In the genomic region with DNA sequence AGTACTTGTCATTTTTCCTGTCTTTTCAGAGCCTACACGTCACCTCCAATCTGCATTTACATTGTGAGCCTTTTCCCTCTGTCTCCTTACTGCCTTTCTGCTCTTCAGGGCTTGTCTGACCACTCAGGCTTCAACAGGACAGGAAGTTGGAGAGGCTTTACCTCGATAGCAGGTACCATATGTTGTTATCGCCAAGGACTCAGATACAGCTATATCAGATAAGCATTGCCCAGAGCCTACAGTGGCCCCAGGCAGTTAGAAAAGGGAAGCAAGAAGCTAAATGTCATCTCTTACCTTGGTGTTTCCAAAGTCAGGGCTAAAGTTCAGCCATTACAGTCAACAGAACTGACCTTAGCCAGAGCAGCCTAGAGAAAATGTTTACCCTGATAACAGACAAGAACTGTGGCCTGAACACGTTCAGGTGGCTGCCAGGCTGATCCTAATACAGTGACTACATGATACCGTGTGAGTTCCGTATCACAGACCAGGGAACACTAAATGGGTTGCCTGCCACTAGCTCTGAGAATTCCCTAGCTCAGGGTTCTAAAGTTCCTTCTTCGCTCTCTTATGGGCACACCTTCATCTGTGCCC, we compare ENCODE assay signal across 25 mouse cellular contexts.
A peak's percentile ranks its signal among the peaks of the same experiment; 100 is the strongest.
DNase-seq lines count a peak whose midpoint lies in the region; ATAC-seq and TF ChIP-seq lines count a peak whose summit lies in the region.
"Had no signal": no experiment of that assay in that cellular context is flagged by ENCODE, and none has a peak within 500 bp of the region (broad histone marks: within the 10 kb centered on the region; RNA-seq: fewer than 3 reads in every experiment).

No protein-coding gene starts in this region.

- TF ChIP-seq CTCF in liver, postnatal 0 days (IDR thresholded peaks at IDR 0.05; ENCODE audit: low read depth) = no peak

- H3K4me1 ChIP-seq in brown adipose tissue, adult 24 weeks (ENCODE audit: control insufficient read depth, insufficient read depth, insufficient read length, low read length) = peaks cover 2% of the 10 kb centered on the region
- peaks cover 18% of the 10 kb centered on the region for H3K4me1 ChIP-seq in liver, embryonic 11.5 days (replicated peaks; ENCODE audit: control insufficient read depth, insufficient read depth, low read length)
- H3K4me1 ChIP-seq in liver, postnatal 0 days (ENCODE audit: insufficient read depth) = peaks cover 2% of the 10 kb centered on the region; the same call in 1 of the 2 replicates
- no peaks in the 10 kb centered on the region for H3K4me1 ChIP-seq in hindbrain, embryonic 11.5 days (replicated peaks; ENCODE audit: control insufficient read depth, insufficient read depth, low read length)
- no peaks in the 10 kb centered on the region for H3K4me1 ChIP-seq in midbrain, embryonic 15.5 days
- H3K4me1 ChIP-seq in hindbrain, embryonic 13.5 days (replicated peaks) = no peaks in the 10 kb centered on the region
- H3K4me1 ChIP-seq: forebrain, embryonic 15.5 days; hindbrain, embryonic 12.5 days; lung, embryonic 15.5 days had no signal

- H3K36me3 ChIP-seq in liver, embryonic 11.5 days (ENCODE audit: control insufficient read depth, insufficient read depth, low read length) = no peaks in the 10 kb centered on the region; the same call in 1 of the 2 replicates
- no peaks in the 10 kb centered on the region for H3K36me3 ChIP-seq in liver, postnatal 0 days (replicated peaks; ENCODE audit: insufficient read depth, low read length)
- no peaks in the 10 kb centered on the region for H3K36me3 ChIP-seq in hindbrain, embryonic 11.5 days (ENCODE audit: control insufficient read depth, insufficient read depth, low read length)
- no peaks in the 10 kb centered on the region for H3K36me3 ChIP-seq in midbrain, embryonic 15.5 days (replicated peaks)
- H3K36me3 ChIP-seq in hindbrain, embryonic 13.5 days = no peaks in the 10 kb centered on the region
- H3K36me3 ChIP-seq: embryonic facial prominence, embryonic 10.5 days; forebrain, embryonic 15.5 days; heart, embryonic 12.5 days; hindbrain, embryonic 12.5 days; limb, embryonic 13.5 days; lung, embryonic 15.5 days had no signal

- no peak overlapping the region for H3K4me3 ChIP-seq in brown adipose tissue, adult 24 weeks (ENCODE audit: insufficient read depth, low read depth, low read length)
- H3K4me3 ChIP-seq in liver, embryonic 11.5 days (ENCODE audit: low read depth, low read length) = no peak overlapping the region
- no peak overlapping the region for H3K4me3 ChIP-seq in liver, postnatal 0 days (ENCODE audit: low read depth, low read length)
- H3K4me3 ChIP-seq in hindbrain, embryonic 11.5 days (ENCODE audit: low read depth, low read length) = no peak overlapping the region
- no peak overlapping the region for H3K4me3 ChIP-seq in midbrain, embryonic 15.5 days
- H3K4me3 ChIP-seq in hindbrain, embryonic 13.5 days = no peak overlapping the region
- H3K4me3 ChIP-seq: embryonic facial prominence, embryonic 10.5 days; forebrain, embryonic 15.5 days; heart, embryonic 12.5 days; hindbrain, embryonic 12.5 days; layer of hippocampus, adult 2 months; limb, embryonic 13.5 days; lung, embryonic 15.5 days had no signal

- 53% methylated on average over 7 of the region's 7 CpGs for WGBS in liver, embryonic 11.5 days
- WGBS in liver, postnatal 0 days (ENCODE audit: insufficient replicate concordance) = 46% methylated on average over 7 of the region's 7 CpGs
- WGBS in hindbrain, embryonic 11.5 days = 91% methylated on average over 7 of the region's 7 CpGs
- 89% methylated on average over 7 of the region's 7 CpGs for WGBS in midbrain, embryonic 15.5 days
- 90% methylated on average over 7 of the region's 7 CpGs for WGBS in hindbrain, embryonic 13.5 days

- no peaks in the 10 kb centered on the region for H3K27me3 ChIP-seq in liver, embryonic 11.5 days (replicated peaks; ENCODE audit: control insufficient read depth, insufficient read depth, low read length)
- no peaks in the 10 kb centered on the region for H3K27me3 ChIP-seq in liver, postnatal 0 days (ENCODE audit: insufficient read depth, low read length)
- H3K27me3 ChIP-seq in hindbrain, embryonic 11.5 days (ENCODE audit: control insufficient read depth, insufficient read depth, low read length) = no peaks in the 10 kb centered on the region
- no peaks in the 10 kb centered on the region for H3K27me3 ChIP-seq in midbrain, embryonic 15.5 days (replicated peaks)
- no peaks in the 10 kb centered on the region for H3K27me3 ChIP-seq in hindbrain, embryonic 13.5 days
- H3K27me3 ChIP-seq: forebrain, embryonic 15.5 days; heart, embryonic 12.5 days; hindbrain, embryonic 12.5 days; limb, embryonic 13.5 days; lung, embryonic 15.5 days had no signal

- no peak overlapping the region for H3K4me2 ChIP-seq in liver, embryonic 11.5 days
- no peak overlapping the region for H3K4me2 ChIP-seq in liver, postnatal 0 days (ENCODE audit: low read depth, low read length)
- no peak overlapping the region for H3K4me2 ChIP-seq in hindbrain, embryonic 11.5 days (replicated peaks; ENCODE audit: low read depth, low read length)
- no peak overlapping the region for H3K4me2 ChIP-seq in midbrain, embryonic 15.5 days
- H3K4me2 ChIP-seq in hindbrain, embryonic 13.5 days = no peak overlapping the region
- H3K4me2 ChIP-seq: forebrain, embryonic 15.5 days; heart, embryonic 12.5 days; hindbrain, embryonic 12.5 days; limb, embryonic 13.5 days; lung, embryonic 15.5 days had no signal

- no peak for DNase-seq in liver, embryonic 11.5 days (ENCODE audit: low spot score)
- DNase-seq in liver, postnatal 0 days = no peak
- no peak for DNase-seq in urinary bladder, postnatal 36 days (ENCODE audit: low spot score in 2 of 2)
- DNase-seq in hindbrain, embryonic 11.5 days (ENCODE audit: low spot score) = no peak
- DNase-seq: adrenal gland, postnatal 25 days; cerebellum, adult 11 months; cerebellum, postnatal 10 days; gastrocnemius, postnatal 14 days; heart, adult 11 months; heart, postnatal 10 days; kidney, adult 8-10 months; kidney, postnatal 25 days; layer of hippocampus, postnatal 36 days; lung, postnatal 4 days; thymus, adult 18-20 months had no signal

- 0 out of 2 replicates have a peak, but pooled peaks have one; percentile 31 for ATAC-seq in liver, embryonic 11.5 days (replicated peaks; ENCODE audit: low FRiP score)
- ATAC-seq in liver, postnatal 0 days = peak; percentile 94
- ATAC-seq in hindbrain, embryonic 11.5 days (ENCODE audit: low FRiP score) = no peak
- no peak for ATAC-seq in midbrain, embryonic 15.5 days (replicated peaks)
- ATAC-seq in hindbrain, embryonic 13.5 days (ENCODE audit: low FRiP score) = no peak
- ATAC-seq: forebrain, embryonic 15.5 days had no signal

- H3K9me3 ChIP-seq in liver, embryonic 11.5 days (ENCODE audit: control insufficient read depth, low read length) = peaks cover 4% of the 10 kb centered on the region
- no peaks in the 10 kb centered on the region for H3K9me3 ChIP-seq in liver, postnatal 0 days (ENCODE audit: low read length)
- H3K9me3 ChIP-seq in hindbrain, embryonic 11.5 days (ENCODE audit: control insufficient read depth, low read length) = no peaks in the 10 kb centered on the region
- no peaks in the 10 kb centered on the region for H3K9me3 ChIP-seq in midbrain, embryonic 15.5 days
- H3K9me3 ChIP-seq in hindbrain, embryonic 13.5 days = peaks cover 4% of the 10 kb centered on the region
- H3K9me3 ChIP-seq: embryonic facial prominence, embryonic 10.5 days; forebrain, embryonic 15.5 days; hindbrain, embryonic 12.5 days; lung, embryonic 15.5 days had no signal

- H3K9ac ChIP-seq in liver, embryonic 11.5 days (ENCODE audit: low read depth, low read length) = no peak overlapping the region
- H3K9ac ChIP-seq in liver, postnatal 0 days (replicated peaks) = no peak overlapping the region
- H3K9ac ChIP-seq in hindbrain, embryonic 11.5 days (ENCODE audit: low read depth, low read length) = no peak overlapping the region
- no peak overlapping the region for H3K9ac ChIP-seq in midbrain, embryonic 15.5 days
- H3K9ac ChIP-seq in hindbrain, embryonic 13.5 days = no peak overlapping the region
- H3K9ac ChIP-seq: forebrain, embryonic 15.5 days; heart, embryonic 12.5 days; hindbrain, embryonic 12.5 days; limb, embryonic 13.5 days; lung, embryonic 15.5 days had no signal

- TF ChIP-seq EP300 in liver, postnatal 0 days (IDR thresholded peaks at IDR 0.05; ENCODE audit: low read depth) = no peak

- H3K27ac ChIP-seq in brown adipose tissue, adult 24 weeks (replicated peaks; ENCODE audit: low read depth, low read length) = peak overlapping the region; percentile 44; the same call in 1 of the 2 replicates
- 0 out of 2 replicates have a peak overlapping the region, but pooled peaks have one; percentile 28 for H3K27ac ChIP-seq in liver, embryonic 11.5 days (ENCODE audit: low read depth, low read length)
- peak overlapping the region; percentile 86 for H3K27ac ChIP-seq in liver, postnatal 0 days (ENCODE audit: low read depth)
- H3K27ac ChIP-seq in hindbrain, embryonic 11.5 days (ENCODE audit: low read depth, low read length) = no peak overlapping the region
- no peak overlapping the region for H3K27ac ChIP-seq in midbrain, embryonic 15.5 days
- no peak overlapping the region for H3K27ac ChIP-seq in hindbrain, embryonic 13.5 days
- H3K27ac ChIP-seq: embryonic facial prominence, embryonic 10.5 days; forebrain, embryonic 15.5 days; hindbrain, embryonic 12.5 days; layer of hippocampus, adult 2 months; limb, embryonic 13.5 days; lung, embryonic 15.5 days had no signal

Comparison
In these comparisons a context has a peak if more than half of its experiments do, and no peak if none do; other contexts are left out.
1. H3K27ac ChIP-seq: peak in brown adipose tissue, adult 24 weeks (single experiment), liver, embryonic 11.5 days (single experiment) and liver, postnatal 0 days (single experiment); none in hindbrain, embryonic 11.5 days (single experiment), midbrain, embryonic 15.5 days (single experiment) and hindbrain, embryonic 13.5 days (single experiment).
2. ATAC-seq: peak in liver, embryonic 11.5 days (single experiment) and liver, postnatal 0 days (single experiment); none in hindbrain, embryonic 11.5 days (single experiment), midbrain, embryonic 15.5 days (single experiment) and hindbrain, embryonic 13.5 days (single experiment).